ENCODE assay signal across 27 mouse cellular contexts in the genomic region with DNA sequence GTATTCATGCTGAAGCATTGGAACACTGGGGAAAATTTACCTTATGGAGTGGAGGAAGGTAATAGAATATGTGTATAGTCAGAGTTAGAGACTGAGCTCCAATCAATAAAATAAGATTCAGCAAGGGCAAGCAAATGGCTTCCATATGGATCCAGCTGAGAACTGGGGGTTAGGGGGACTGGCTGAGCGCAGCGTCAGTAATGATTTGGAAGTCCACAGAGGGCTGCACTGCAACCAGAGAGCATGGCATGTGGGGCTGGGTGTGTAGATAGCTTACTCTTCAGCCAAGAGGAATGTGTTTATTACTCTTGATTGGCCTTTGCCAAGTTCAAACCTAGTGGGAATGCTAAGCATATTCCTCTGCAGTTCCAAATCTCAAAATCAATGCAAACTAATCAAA. TPM values are rescaled to one million over a fixed set of nuclear protein-coding genes. Genes with fewer than 3 reads are reported as not detected.
A peak's percentile ranks its signal among the peaks of the same experiment; 100 is the strongest.
DNase-seq lines count a peak whose midpoint lies in the region; ATAC-seq lines count a peak whose summit lies in the region.
"Had no signal": no experiment of that assay in that cellular context is flagged by ENCODE, and none has a peak within 500 bp of the region (broad histone marks: within the 10 kb centered on the region; RNA-seq: fewer than 3 reads in every experiment).

No protein-coding gene starts in this region.

- no peaks in the 10 kb centered on the region for H3K4me1 ChIP-seq in heart, embryonic 10.5 days
- H3K4me1 ChIP-seq in embryonic facial prominence, embryonic 11.5 days (ENCODE audit: control insufficient read depth, insufficient read depth, low read length): no peaks in the 10 kb centered on the region
- H3K4me1 ChIP-seq in limb, embryonic 15.5 days: peaks cover 8% of the 10 kb centered on the region; the same call in 1 of the 2 replicates
- H3K4me1 ChIP-seq: forebrain, embryonic 12.5 days; heart, embryonic 13.5 days had no signal

- no peak overlapping the region for H3K9ac ChIP-seq in embryonic facial prominence, embryonic 11.5 days (replicated peaks; ENCODE audit: low read length)
- H3K9ac ChIP-seq in limb, embryonic 15.5 days: no peak overlapping the region
- H3K9ac ChIP-seq: forebrain, embryonic 12.5 days; heart, embryonic 13.5 days had no signal

- no peak overlapping the region for H3K27ac ChIP-seq in heart, embryonic 10.5 days
- H3K27ac ChIP-seq in embryonic facial prominence, embryonic 11.5 days (replicated peaks; ENCODE audit: low read depth, low read length): no peak overlapping the region
- H3K27ac ChIP-seq in limb, embryonic 15.5 days: 0 out of 2 replicates have a peak overlapping the region, but pooled peaks have one; percentile 1
- H3K27ac ChIP-seq: forebrain, embryonic 12.5 days; heart, embryonic 13.5 days had no signal

- 82% methylated on average over 2 of the region's 2 CpGs for WGBS in heart, embryonic 10.5 days
- 19% methylated on average over 2 of the region's 2 CpGs for WGBS in embryonic facial prominence, embryonic 11.5 days
- 42% methylated on average over 2 of the region's 2 CpGs for WGBS in limb, embryonic 15.5 days

- no peaks in the 10 kb centered on the region for H3K9me3 ChIP-seq in heart, embryonic 10.5 days
- no peaks in the 10 kb centered on the region for H3K9me3 ChIP-seq in embryonic facial prominence, embryonic 11.5 days (replicated peaks; ENCODE audit: control insufficient read depth, low read length)
- no peaks in the 10 kb centered on the region for H3K9me3 ChIP-seq in limb, embryonic 15.5 days

- H3K27me3 ChIP-seq in heart, embryonic 10.5 days (ENCODE audit: insufficient read depth, poor library complexity, severe bottlenecking): peaks cover 4% of the 10 kb centered on the region; the same call in 1 of the 2 replicates
- H3K27me3 ChIP-seq in embryonic facial prominence, embryonic 11.5 days (ENCODE audit: control insufficient read depth, insufficient read depth, low read length): no peaks in the 10 kb centered on the region
- no peaks in the 10 kb centered on the region for H3K27me3 ChIP-seq in limb, embryonic 15.5 days
- H3K27me3 ChIP-seq: forebrain, embryonic 12.5 days; heart, embryonic 13.5 days; Patski had no signal

- ATAC-seq in embryonic facial prominence, embryonic 11.5 days (replicated peaks; ENCODE audit: insufficient number of reproducible peaks, low FRiP score, low TSS enrichment, low read depth): no peak; the same call in 1 of the 2 replicates
- no peak for ATAC-seq in limb, embryonic 15.5 days (ENCODE audit: insufficient number of reproducible peaks, low FRiP score, low TSS enrichment, low read depth)
- no peak for ATAC-seq in monocyte, adult 5-6 weeks (replicated peaks; ENCODE audit: insufficient number of reproducible peaks, low FRiP score, low TSS enrichment, poor library complexity, severe bottlenecking)
- ATAC-seq: activated CD4-positive, CD25-positive, alpha-beta regulatory T cell, adult 4 months; forebrain, embryonic 16.5 days; hindbrain, embryonic 16.5 days; inflammation-experienced regulatory T-cells, adult 6 months; Patski had no signal

- no peak overlapping the region for H3K4me3 ChIP-seq in heart, embryonic 10.5 days
- H3K4me3 ChIP-seq in embryonic facial prominence, embryonic 11.5 days (ENCODE audit: low read depth, low read length): no peak overlapping the region
- no peak overlapping the region for H3K4me3 ChIP-seq in limb, embryonic 15.5 days
- H3K4me3 ChIP-seq: forebrain, embryonic 12.5 days; heart, embryonic 13.5 days had no signal

- no peaks in the 10 kb centered on the region for H3K36me3 ChIP-seq in heart, embryonic 10.5 days
- H3K36me3 ChIP-seq in embryonic facial prominence, embryonic 11.5 days (replicated peaks; ENCODE audit: control insufficient read depth, insufficient read depth, low read depth, low read length): no peaks in the 10 kb centered on the region
- no peaks in the 10 kb centered on the region for H3K36me3 ChIP-seq in limb, embryonic 15.5 days
- H3K36me3 ChIP-seq: forebrain, embryonic 12.5 days; heart, embryonic 13.5 days had no signal

- peak; percentile 61 for DNase-seq in heart, adult 11 months
- no peak for DNase-seq in heart, embryonic 10.5 days (ENCODE audit: low spot score)
- DNase-seq in embryonic facial prominence, embryonic 11.5 days (ENCODE audit: low spot score): peak; percentile 80
- DNase-seq in forelimb bud, embryonic 11.5 days (ENCODE audit: low read depth, low spot score): peak; percentile 51
- no peak for DNase-seq in Muller cell, postnatal 12 days (ENCODE audit: inconsistent ontology term)
- DNase-seq: adrenal gland, adult 2 months; adrenal gland, postnatal 25 days; cerebellum, adult 18-20 months; cerebellum, adult 9-11 months; cerebellum, postnatal 36 days; gastrocnemius, postnatal 14 days; heart, postnatal 36 days had no signal

- no peak overlapping the region for H3K4me2 ChIP-seq in embryonic facial prominence, embryonic 11.5 days (ENCODE audit: low read depth, low read length)
- H3K4me2 ChIP-seq in limb, embryonic 15.5 days: no peak overlapping the region
- H3K4me2 ChIP-seq: forebrain, embryonic 12.5 days; heart, embryonic 13.5 days had no signal

RNA-seq across cellular contexts. Expression of a gene that starts 55.8 kb away (rescaled TPM):
- 0.20 and 0.36 TPM in 2 replicates for polyA plus RNA-seq in heart, embryonic 10.5 days (2016; fragmentation: Nextera tagmentation; extraction: Ambion mirVana)
- polyA plus RNA-seq in embryonic facial prominence, embryonic 11.5 days (2014; fragmentation: Nextera tagmentation; extraction: Ambion mirVana): 0.31 TPM in 1 of 2 replicates, not detected in the other
- 0.67 and 1.2 TPM in 2 replicates for polyA plus RNA-seq in limb, embryonic 15.5 days (2015; fragmentation: Nextera tagmentation; extraction: Ambion mirVana)
- not detected in 3 replicates for total RNA-seq in monocyte, adult 5-6 weeks (2017)
- total RNA-seq: adrenal gland, adult 2 months; gastrocnemius, adult 18-20 months; heart, adult 8-10 months; heart, postnatal 36 days; MEL had no signal
- polyA plus RNA-seq: activated CD4-positive, CD25-positive, alpha-beta regulatory T cell, adult 4 months; C2C12; gonadal fat pad, adult 2 months; heart, embryonic 13.5 days; heart, postnatal 0 days had no signal

Comparison
In these comparisons a context has a peak if more than half of its experiments do, and no peak if none do; other contexts are left out.
1. DNase-seq: peak in heart, adult 11 months (single experiment), embryonic facial prominence, embryonic 11.5 days (single experiment) and forelimb bud, embryonic 11.5 days (single experiment); none in heart, embryonic 10.5 days (single experiment) and Muller cell, postnatal 12 days (single experiment).